Mouse (Mus musculus) left cerebral cortex, adult 8-10 months (tissue): ENCODE data around the gene Ccdc141. TPM values are rescaled to one million over a fixed set of nuclear protein-coding genes. Genes with fewer than 3 reads are reported as not detected.
"Not testable (repeated sequence)": the region's sequence is repeated elsewhere in the genome, so short reads cannot be mapped to it uniquely, and the experiment has no call there.

Source experiments
- DNase-seq, 2 experiments: peaks; one replicate each; pipeline ENCODE4 v3.0.0; 2022; ENCODE audit warnings: low spot score in 2 of 2
- total RNA-seq, 4 experiments: library from RNA; stranded (reverse); gene quantifications; 2 replicates each; pipeline ENCODE4 v1.2.4; 2022

Gene Ccdc141
- total RNA-seq, 4 experiments from 2014 or later: 19.5 to 27.3 (median 21.1) TPM

GRCm38 (mm10) chr2:77073930-77074329, 96.5 kb downstream of the Ccdc141 start:
- no peak for DNase-seq

- DNase-seq: peak in 1 of 2 experiments; percentile 20
Measured at GRCm38 (mm10) chr2:77065294-77065693, 105.1 kb downstream of the Ccdc141 start.

DNA sequence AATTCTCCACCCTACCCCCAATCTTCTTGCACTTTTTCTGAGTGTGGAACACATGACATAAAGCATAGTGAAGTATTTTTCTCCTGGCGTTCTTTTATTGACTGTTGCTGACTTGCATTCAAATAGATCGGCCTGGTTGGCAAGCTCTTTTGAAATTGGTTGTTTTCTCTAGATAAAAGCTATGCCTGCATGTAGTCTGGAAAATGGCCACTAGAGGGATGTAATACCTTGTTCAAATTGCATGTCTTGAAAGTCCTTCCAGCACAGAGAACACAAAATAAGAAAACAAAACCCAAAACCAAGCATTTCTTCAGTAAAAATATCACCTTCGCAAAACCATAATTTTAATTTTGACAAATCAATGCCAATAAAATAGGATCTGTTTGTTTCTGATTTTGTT, 108.6 kb downstream of the Ccdc141 start:
- DNase-seq: no peak

DNA sequence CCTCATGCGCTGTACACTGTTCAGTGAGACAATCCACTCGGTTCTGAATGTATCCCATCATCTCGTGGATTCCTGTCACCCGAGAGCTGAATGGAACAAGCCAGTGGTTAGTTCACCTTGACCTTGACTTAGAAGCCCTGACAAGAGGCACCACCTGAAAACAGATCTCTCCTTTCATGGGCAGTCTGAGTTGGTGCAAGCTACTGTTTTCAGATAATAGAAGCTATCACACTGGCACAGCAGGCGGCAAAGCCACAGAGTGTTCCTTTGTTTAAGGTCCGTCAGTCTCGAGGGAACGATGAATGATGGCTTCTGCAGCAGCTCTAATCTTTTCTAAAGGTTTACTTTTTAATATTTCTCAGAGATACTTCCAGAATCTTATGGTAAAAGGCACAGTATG, 110.8 kb downstream of the Ccdc141 start:
- no peak for DNase-seq

- peak; percentile 21 to 37 for DNase-seq
Measured at GRCm38 (mm10) chr2:77056367-77056766, 114.1 kb downstream of the Ccdc141 start.

- no peak for DNase-seq
Measured at GRCm38 (mm10) chr2:77042912-77043311, 127.5 kb downstream of the Ccdc141 start.

DNA sequence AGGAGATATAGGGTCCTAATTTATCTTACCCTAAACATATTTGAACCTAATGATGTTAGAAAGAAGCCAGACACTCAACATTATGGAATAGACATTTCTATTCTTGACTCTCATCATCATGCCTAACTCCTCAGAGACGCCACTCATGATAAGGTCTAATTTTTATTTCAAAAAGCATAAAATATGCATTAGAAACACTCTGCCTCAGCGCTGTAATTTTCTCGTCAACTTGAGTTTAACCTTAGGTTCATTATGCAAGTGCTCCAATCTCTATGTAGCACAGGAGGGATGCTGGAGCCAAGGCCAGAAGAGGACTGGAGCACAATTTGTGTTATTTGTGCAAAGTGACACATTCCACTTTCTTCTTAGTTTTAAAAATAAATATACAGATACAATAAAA, 130.8 kb downstream of the Ccdc141 start:
- no peak for DNase-seq

GRCm38 (mm10) chr2:77039281-77039680, 131.2 kb downstream of the Ccdc141 start:
- no peak for DNase-seq

GRCm38 (mm10) chr2:77037211-77037610, 133.2 kb downstream of the Ccdc141 start:
- DNase-seq: no peak

GRCm38 (mm10) chr2:77034112-77034511, 136.3 kb downstream of the Ccdc141 start:
- DNase-seq: peak in 1 of 2 experiments; percentile 16

DNA sequence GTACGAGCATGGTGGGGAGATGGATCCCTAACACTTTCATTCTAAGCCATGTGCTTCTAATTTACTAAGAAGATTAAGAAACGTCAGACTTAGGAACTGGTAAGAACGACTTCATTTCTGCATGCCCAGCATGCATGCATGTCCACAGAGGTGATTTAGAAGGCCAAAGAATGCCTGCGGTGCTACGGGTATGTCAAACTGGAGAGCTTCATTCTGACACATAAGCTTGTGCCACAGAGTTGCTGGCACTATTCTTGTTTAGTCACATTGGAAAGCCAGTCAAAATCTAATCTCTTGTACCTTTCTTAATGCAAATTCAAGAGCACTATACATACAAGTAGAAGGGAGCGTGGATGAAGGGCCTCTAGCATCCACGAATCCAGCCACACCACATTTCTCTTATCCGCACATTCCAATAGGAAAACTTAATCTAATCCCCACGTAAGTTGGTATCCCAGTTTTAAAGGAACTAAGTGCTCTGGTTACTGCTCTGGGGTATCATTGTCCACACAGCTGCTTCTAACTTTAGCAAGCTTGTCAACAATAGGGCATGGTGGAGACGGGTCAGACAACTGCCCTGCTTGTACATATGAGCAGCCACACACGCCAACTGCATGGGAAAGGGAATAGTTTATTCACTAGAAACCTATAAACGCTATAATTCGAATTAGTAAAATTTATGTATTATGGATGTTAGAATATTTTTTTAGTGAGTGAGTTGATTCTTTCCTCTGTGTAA, 136.9 kb downstream of the Ccdc141 start:
- no peak for DNase-seq

DNA sequence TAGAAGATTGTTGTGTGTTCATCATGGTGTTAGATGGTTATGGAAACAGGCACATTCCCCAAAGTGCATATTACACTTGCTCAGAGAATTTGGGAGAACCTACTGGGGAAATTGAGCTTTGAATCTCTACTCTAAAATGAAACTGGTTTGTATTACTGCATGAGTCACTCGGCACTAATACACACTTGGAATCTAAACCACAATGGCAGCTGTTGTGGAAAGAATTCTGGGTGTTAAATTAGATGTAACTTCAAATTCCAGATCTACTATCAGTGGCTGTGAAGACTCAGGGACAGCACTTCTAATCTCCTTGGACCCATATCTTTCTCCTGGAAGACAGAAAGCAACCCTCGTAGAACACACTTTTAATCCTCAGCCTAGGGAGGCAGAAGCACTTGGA, 149.8 kb downstream of the Ccdc141 start:
- no peak for DNase-seq

GRCm38 (mm10) chr2:77017735-77018134, 152.7 kb downstream of the Ccdc141 start:
- no peak for DNase-seq

DNA sequence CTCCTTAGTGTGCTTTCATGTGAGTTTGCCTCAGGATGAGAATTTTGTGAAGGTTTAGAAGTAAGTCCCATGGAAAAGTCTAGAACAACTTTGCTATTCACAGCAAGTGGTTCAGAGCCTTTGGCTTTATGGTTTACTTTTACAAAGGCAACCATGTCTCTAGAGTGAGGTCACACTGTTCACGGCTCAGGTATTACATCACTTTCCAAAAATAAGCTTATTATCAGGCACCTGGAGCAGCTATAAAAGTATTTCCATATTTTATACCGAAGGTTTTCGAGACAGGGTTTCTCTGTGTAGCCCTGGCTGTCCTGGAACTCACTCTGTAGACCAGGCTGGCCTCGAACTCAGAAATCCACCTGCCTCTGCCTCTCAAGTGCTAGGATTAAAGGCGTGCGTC, 157.0 kb downstream of the Ccdc141 start:
- DNase-seq: not testable (repeated sequence)

- DNase-seq: no peak
Measured at GRCm38 (mm10) chr2:77011981-77012380, 158.5 kb downstream of the Ccdc141 start.

DNA sequence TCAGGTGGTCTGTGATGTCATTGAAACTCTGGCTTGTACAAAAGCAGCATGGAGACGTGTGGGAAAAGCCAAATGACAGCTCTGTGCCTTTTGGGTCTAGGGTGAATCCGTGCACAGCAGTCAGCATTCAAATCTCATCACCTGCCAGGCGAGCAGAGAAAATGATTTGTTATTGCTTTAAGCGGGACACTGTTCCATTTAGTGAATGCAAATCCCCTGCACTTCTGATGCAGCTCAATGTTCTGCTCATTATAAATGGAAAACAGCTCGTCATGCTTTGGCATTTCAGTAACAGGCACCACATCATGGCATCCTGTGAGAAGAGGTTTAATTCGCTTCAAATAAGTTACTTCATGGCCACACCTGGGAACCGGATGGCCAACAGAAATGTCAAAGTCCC, 163.4 kb downstream of the Ccdc141 start:
- DNase-seq: no peak

DNA sequence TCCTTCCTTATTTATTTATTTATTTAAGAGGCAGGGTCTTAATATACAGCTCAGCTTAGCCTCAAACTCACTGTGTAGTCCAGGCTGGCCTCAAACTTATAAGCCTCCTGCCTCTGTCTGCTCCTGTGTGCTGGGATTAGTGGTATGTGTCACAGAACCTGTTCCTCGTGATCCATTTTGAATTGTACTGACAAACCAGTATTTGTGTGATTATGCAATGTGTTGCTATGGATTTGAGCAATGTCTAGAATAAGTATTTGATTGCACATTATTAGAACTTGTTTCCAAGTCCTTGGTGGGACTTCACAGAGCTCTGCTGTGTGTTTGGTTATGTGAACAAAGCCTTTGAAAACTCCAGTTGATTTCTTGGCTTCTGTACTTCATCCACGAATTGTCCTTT, 167.3 kb downstream of the Ccdc141 start:
- DNase-seq: no peak

GRCm38 (mm10) chr2:76998351-76998750, 172.1 kb downstream of the Ccdc141 start:
- no peak for DNase-seq

DNA sequence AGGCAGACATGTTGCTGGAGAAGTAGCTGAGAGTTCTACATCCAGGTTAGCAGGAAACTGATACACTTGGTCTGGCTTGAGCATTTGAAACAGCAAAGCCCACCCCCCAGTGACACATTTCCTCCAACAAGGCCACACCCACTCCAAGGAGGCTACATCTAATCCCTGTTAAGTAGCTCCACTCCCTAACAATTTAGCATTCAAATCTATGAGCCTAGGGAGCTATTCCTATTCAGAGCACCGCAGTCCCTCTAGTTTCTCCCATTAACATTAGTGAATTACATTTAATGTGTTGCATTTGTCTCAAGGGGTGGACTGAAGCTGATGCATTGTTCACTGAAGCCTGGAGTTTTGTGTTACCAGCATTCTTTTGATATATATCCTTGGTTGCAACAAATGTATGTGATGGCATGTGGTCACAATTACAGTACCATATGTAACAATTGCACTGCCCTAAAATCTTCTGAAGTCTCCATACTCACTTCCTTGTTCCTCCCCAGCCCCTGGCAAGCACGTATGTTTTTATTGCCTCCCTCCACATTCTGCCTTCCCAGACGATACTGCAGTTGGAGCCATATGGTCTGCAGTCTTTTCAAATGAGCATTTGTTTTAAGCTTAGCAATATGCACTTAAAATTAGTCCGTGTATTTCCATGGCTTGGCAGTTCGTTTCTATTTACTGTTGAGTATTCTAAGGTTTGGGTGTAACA, 177.8 kb downstream of the Ccdc141 start:
- peak in 1 of 2 experiments; percentile 36 for DNase-seq

DNA sequence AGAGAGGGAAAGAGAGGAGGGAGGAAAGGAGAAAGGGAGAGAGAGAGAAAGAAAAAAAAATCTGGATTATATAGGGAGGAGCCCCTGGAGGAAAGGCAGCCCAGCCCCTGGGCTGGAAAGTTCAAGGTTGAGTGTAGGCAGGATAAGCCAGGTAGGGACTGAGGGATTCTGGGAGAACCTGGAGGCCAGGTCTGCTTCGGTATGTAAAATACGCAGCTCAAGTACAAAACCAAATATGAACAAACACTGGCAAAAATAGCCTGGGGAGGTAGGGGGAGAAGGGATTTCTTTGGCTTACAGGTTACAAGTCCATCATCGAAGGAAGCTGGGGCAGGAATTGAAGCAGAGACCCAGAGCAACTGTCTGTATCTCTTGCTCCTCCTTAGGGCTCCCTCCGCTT, 183.1 kb downstream of the Ccdc141 start:
- no peak for DNase-seq

DNA sequence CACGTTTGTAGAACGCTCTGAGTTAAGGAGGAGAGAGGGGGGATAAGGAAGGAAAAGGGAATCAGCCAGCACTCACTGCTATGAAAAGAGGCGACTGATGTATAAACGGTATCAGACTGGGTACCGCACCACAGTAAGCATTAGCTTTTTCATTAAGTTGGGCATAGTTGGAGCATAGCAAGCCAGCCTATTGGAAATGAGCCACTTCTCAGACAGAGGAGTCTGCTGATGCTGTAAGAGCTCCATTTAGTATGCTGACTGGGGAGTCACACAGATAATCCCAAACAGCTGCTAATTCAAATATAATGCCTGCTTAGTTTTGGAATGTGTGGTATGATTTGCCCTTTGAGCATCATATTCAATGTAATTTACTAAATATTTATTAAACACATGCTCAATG, 186.1 kb downstream of the Ccdc141 start:
- DNase-seq: no peak

DNA sequence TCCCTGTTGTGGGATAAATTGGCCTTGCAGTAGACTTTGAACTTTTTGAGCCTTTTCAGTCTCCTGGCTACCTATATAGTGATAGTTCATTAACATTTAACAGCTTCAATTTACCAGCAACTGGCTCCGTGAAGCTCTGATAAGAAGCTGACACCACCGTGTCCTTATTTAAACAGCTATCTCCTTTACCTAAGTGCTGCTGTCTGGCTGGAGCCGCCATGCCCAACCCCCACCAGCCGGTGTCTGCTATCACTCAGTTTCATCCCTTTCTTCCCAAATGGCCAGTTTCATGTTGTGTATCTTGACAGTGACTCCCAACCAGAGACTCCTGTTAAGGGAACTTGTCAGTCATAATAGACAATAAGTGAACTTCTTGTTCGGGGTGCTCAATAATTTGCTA, 186.8 kb downstream of the Ccdc141 start:
- no peak for DNase-seq
